Mouse (Mus musculus) intestine, embryonic 16.5 days (tissue): ENCODE data around the gene Uncx. TPM values are rescaled to one million over a fixed set of nuclear protein-coding genes. Genes with fewer than 3 reads are reported as not detected.

ENCODE experiments used
- ATAC-seq: fragments of 200-750 bp; cut with Nextera tagmentation; 2 replicates; pipeline ENCODE4 v1.8.0; 2017; ENCODE audit warnings: moderate TSS enrichment, moderate library complexity
- H3K27ac ChIP-seq: fragments of 300-500 bp; sonication (generic); 2 replicates; pipeline ENCODE4 v1.5.1; 2014; ENCODE audit warnings: mild to moderate bottlenecking, low read length
- H3K27me3 ChIP-seq: fragments of 300-500 bp; sonication (generic); replicated peaks from 2 replicates; pipeline ENCODE4 v1.6.1; 2014; ENCODE audit warnings: low read length, control low read depth, mixed read lengths; ENCODE audit not compliant: control insufficient read depth, insufficient read depth
- H3K36me3 ChIP-seq: fragments of 300-500 bp; sonication (generic); 2 replicates; pipeline ENCODE4 v1.6.1; 2014; ENCODE audit warnings: low read length, control low read depth; ENCODE audit not compliant: control insufficient read depth, insufficient read depth
- H3K4me1 ChIP-seq: fragments of 300-500 bp; sonication (generic); 2 replicates; pipeline ENCODE4 v1.6.1; 2014; ENCODE audit warnings: low read length, control low read depth, mixed read lengths; ENCODE audit not compliant: control insufficient read depth, insufficient read depth
- H3K4me2 ChIP-seq: fragments of 300-500 bp; sonication (generic); 2 replicates; pipeline ENCODE4 v1.6.1; 2014; ENCODE audit warnings: low read depth, low read length, control low read depth
- H3K4me3 ChIP-seq: fragments of 300-500 bp; sonication (generic); 2 replicates; pipeline ENCODE4 v1.5.1; 2014; ENCODE audit warnings: mild to moderate bottlenecking, low read length
- H3K9ac ChIP-seq: fragments of 300-500 bp; sonication (generic); 2 replicates; pipeline ENCODE4 v1.6.1; 2014; ENCODE audit warnings: low read depth, low read length
- H3K9me3 ChIP-seq: fragments of 300-500 bp; sonication (generic); 2 replicates; pipeline ENCODE4 v1.6.1; 2016; ENCODE audit warnings: low read length, control low read depth; ENCODE audit not compliant: control insufficient read depth
- WGBS: fragments of 180-500 bp; shearing (Covaris S2); extraction: QIAGEN DNeasy Blood & Tissue Kit; methylation state at CpG from one replicate; pipeline ENCODE4 v1.1.7; 2014; 5-methylcytosine and 5-hydroxymethylcytosine counted together
- polyA plus RNA-seq: library from polyadenylated mRNA; unstranded; fragments of >200 nt; fragmentation: Nextera tagmentation; extraction: Ambion mirVana; gene quantifications from 2 replicates; pipeline ENCODE4 v1.2.1, GENCODE M21; 2015

Gene Uncx
- not detected in 2 replicates for polyA plus RNA-seq

DNA sequence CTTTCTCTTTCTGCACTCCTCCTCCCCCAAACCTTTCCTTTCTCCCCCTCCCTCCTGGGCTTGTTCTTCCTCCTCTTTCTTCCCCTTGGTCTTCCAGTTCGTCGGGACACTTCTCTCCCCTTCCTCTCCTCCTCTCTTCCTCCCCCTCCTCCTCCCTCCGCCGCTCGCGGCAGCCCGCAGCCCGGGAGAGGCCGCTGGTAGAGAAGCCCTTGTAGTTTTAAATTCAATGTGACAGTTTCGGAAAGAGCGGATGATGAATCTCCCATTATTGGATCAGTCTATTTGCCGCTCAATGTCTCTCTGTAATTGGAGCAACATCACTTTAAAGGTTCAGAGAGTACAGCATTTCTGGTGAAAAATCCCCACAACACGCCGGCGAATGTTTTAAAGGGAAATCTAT, at the start of gene Uncx:
Gene Uncx (plus strand): TSS at position 281 of the 400 bp plus-strand sequence.
- peak within 1 kb of the TSS; percentile 37; the same call in 1 of the 2 replicates for H3K4me2 ChIP-seq
- H3K4me1 ChIP-seq, result peaks cover 9% of the 10 kb centered on the region
- WGBS, result under 1% methylated on average over 15 of the region's 15 CpGs
- H3K9ac ChIP-seq, result no peak within 1 kb of the TSS
- no peaks in the 10 kb centered on the region for H3K36me3 ChIP-seq
- H3K9me3 ChIP-seq, result no peaks in the 10 kb centered on the region
- H3K27ac ChIP-seq, result no peak within 1 kb of the TSS
- H3K4me3 ChIP-seq, result peak within 1 kb of the TSS; percentile 30
- peaks cover 87% of the 10 kb centered on the region for H3K27me3 ChIP-seq
- no peak for ATAC-seq

DNA sequence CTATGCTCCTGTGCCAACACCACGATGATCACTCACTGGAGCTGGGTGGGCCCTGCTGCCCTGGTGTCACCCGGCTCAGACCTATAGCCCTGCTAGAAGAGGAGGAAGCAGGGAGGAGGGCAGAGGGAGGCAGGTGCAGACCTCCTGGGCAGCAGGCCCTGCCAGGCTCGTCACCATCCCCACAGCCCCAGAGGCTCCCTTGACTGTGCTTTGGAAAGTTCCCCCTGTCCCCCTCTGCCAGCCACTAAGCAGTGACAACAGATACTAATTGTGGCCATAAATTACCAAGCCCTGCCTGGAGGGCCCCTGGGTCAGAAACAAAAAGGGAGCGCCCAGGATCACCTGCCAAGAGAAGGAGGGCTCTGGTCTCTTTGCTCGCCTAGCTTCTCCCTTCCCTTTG, 49.6 kb upstream of the Uncx start:
- Histone ChIP-seq H3K27me3 (no peaks in the 10 kb centered on the region; the same call in 1 of the 2 replicates), H3K9ac (peak overlapping the region; percentile 14; the same call in 1 of the 2 replicates), H3K36me3 (no peaks in the 10 kb centered on the region), H3K4me2 (no peak overlapping the region), H3K27ac (no peak overlapping the region), H3K4me1 (no peaks in the 10 kb centered on the region), H3K4me3 (no peak overlapping the region), H3K9me3 (no peaks in the 10 kb centered on the region)
- ATAC-seq, result peak; percentile 44; the same call in 1 of the 2 replicates
- WGBS, result 32% methylated on average over 5 of the region's 5 CpGs

DNA sequence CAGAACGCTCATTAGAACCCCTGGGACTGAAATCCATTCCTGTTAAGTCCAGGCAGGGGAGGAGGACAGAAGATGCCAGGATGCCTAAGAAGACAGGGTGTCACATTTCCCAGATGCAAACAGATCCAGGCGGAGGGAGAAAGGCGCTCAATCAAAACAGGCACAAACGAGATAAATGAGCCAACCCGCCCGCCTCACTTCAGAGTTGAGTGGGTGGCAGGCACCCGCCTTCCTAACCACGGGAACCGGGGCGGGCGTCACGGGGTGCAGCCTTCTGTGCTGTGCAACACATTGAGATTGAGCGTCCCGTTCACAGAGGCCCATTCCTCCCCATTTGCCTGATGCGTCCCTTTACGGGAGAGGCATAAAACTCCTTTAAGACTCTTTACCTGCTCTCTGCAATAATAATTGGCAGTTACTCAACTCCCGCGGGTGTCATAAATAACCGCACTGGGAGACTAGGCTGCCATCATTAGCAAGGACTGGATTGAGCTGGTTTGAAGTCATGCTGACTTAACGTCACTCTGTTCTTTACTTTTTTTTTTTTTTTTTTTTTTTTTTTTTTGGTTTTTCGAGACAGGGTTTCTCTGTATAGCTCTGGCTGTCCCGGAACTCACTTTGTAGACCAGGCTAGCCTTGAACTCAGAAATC, 48.1 kb upstream of the Uncx start:
- no peak overlapping the region for H3K4me2 ChIP-seq
- H3K4me1 ChIP-seq, result no peaks in the 10 kb centered on the region
- no peaks in the 10 kb centered on the region for H3K9me3 ChIP-seq
- 30% methylated on average over 22 of the region's 22 CpGs for WGBS
- ATAC-seq, result peak; percentile 42; the same call in 1 of the 2 replicates
- H3K9ac ChIP-seq, result no peak overlapping the region
- no peak overlapping the region for H3K4me3 ChIP-seq
- H3K36me3 ChIP-seq, result no peaks in the 10 kb centered on the region
- no peak overlapping the region for H3K27ac ChIP-seq
- H3K27me3 ChIP-seq, result no peaks in the 10 kb centered on the region; the same call in 1 of the 2 replicates

DNA sequence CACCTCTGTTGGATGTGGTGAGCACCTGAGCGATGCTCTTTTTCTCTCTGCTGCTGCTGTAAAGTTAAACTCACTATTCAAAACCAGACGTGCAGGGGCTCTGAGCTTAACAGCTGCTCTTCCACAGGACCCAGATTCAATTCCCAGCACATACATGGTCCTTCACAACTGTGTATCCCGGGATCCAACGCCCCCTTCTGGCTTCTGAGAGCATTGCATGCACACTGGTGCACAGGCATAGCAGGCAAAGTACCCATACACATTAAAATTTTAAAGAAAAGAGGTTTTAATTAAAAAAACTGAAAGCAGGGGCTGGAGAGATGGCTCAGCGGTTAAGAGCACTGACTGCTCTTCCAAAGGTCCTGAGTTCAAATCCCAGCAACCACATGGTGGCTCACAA, 46.4 kb upstream of the Uncx start:
- H3K27ac ChIP-seq, result no peak overlapping the region
- H3K4me1 ChIP-seq, result no peaks in the 10 kb centered on the region
- H3K9me3 ChIP-seq, result no peaks in the 10 kb centered on the region
- no peak overlapping the region for H3K4me3 ChIP-seq
- H3K36me3 ChIP-seq, result no peaks in the 10 kb centered on the region
- H3K9ac ChIP-seq, result no peak overlapping the region
- no peak for ATAC-seq
- no peak overlapping the region for H3K4me2 ChIP-seq
- WGBS, result 52% methylated on average over 5 of the region's 5 CpGs
- no peaks in the 10 kb centered on the region; the same call in 1 of the 2 replicates for H3K27me3 ChIP-seq

DNA sequence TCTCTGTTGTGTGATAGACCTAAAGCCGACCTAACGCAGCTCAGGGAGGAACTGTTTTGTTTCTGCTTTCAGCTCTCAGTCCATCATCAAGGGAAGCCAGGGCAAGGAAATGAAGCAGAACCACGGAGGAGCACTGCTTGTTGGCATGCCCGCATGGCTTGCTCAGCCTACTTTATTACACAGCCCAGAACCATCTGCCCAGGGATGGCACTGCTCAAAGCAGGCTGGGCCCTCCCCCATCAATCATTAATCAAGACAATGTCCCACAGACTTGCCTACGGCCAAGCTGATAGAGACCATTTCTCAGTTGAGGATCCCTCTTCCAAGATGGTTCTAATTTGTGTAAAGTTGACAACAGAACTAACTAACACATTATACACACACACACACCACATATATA, 44.5 kb upstream of the Uncx start:
- Histone ChIP-seq H3K9me3 (no peaks in the 10 kb centered on the region), H3K4me3 (no peak overlapping the region), H3K9ac (no peak overlapping the region), H3K4me1 (no peaks in the 10 kb centered on the region), H3K36me3 (no peaks in the 10 kb centered on the region), H3K4me2 (no peak overlapping the region), H3K27ac (no peak overlapping the region), H3K27me3 (no peaks in the 10 kb centered on the region; the same call in 1 of the 2 replicates)
- ATAC-seq, result no peak
- 44% methylated on average over 5 of the region's 5 CpGs for WGBS

DNA sequence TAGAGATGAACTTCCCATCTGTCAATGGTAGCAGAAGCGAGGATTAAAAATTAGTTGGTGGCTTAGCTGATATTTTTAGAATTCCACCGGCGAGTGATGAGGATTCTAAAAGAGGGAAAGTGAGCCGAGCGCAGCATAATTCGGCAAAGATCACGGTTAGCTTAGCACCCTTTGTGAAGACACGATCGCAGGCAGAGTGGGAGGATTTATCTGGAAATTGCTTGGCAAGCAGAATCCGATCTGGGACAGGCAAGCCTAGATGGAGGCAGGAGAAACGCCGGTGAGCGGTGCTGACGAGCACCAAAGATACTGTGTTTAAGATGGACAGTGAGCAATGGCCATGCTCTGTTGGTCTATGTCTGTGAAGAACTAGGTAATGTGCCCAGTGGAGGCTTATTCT, 41.0 kb upstream of the Uncx start:
- no peaks in the 10 kb centered on the region for H3K9me3 ChIP-seq
- H3K9ac ChIP-seq, result no peak overlapping the region
- no peaks in the 10 kb centered on the region for H3K36me3 ChIP-seq
- H3K4me3 ChIP-seq, result no peak overlapping the region
- ATAC-seq, result no peak
- no peak overlapping the region for H3K27ac ChIP-seq
- 83% methylated on average over 14 of the region's 14 CpGs for WGBS
- H3K4me1 ChIP-seq, result no peaks in the 10 kb centered on the region
- no peak overlapping the region for H3K4me2 ChIP-seq
- no peaks in the 10 kb centered on the region; the same call in 1 of the 2 replicates for H3K27me3 ChIP-seq

DNA sequence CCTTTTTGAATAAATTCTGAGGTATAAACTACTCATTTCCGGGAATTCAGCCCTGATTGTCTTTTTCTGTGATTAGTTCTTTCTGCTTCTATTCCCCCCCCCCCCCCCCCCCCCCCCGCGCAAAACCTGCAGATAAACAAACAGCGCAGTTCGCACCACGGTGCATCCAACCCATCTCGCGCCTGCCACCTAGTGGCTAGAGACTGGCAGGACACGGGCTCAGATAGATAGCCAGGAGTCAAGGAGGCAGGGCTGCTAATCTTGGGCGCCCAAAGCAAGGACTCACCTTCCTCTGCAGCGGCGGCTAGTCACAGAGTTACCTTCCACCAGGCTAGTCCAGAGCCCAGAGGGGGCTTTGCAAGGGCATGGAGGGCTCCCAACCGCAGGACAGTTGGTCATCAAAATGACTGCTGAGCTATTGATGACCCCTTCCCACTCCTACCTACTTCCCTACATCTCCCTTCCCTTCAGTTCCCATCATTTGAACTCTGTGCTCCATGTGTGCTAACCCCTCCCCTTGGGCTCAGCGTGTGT, 38.2 kb upstream of the Uncx start:
- 6% methylated on average over 13 of the region's 14 CpGs for WGBS
- no peak overlapping the region for H3K9ac ChIP-seq
- H3K4me3 ChIP-seq, result no peak overlapping the region
- peaks cover 1% of the 10 kb centered on the region; the same call in 1 of the 2 replicates for H3K27me3 ChIP-seq
- peak; percentile 53 for ATAC-seq
- no peaks in the 10 kb centered on the region for H3K9me3 ChIP-seq
- no peak overlapping the region for H3K4me2 ChIP-seq
- no peak overlapping the region for H3K27ac ChIP-seq
- no peaks in the 10 kb centered on the region for H3K36me3 ChIP-seq
- no peaks in the 10 kb centered on the region for H3K4me1 ChIP-seq

DNA sequence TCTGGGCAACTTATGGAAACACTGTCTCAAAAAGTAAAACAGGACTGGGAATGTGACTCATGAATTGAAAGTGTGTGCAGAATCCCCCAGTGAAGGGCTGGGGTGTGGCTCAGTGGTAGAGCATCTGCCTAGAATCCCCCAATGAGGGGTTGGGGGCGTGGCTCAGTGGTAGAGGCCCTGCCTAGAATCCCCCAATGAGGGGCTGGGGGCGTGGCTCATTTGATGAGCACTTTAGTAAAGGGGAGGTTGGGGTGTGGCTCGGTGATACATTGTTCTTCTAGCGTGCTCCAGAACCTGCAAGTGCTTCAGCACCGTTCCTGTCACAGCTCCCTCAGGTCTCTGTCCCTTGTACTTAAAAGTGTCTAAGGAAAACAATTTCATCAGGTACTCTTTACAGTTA, 37.1 kb upstream of the Uncx start:
- Histone ChIP-seq H3K9ac (no peak overlapping the region), H3K36me3 (no peaks in the 10 kb centered on the region), H3K27ac (no peak overlapping the region), H3K4me3 (no peak overlapping the region), H3K9me3 (no peaks in the 10 kb centered on the region), H3K27me3 (peaks cover 10% of the 10 kb centered on the region; the same call in 1 of the 2 replicates), H3K4me1 (no peaks in the 10 kb centered on the region), H3K4me2 (no peak overlapping the region)
- WGBS, result 10% methylated on average over 5 of the region's 5 CpGs
- no peak for ATAC-seq

DNA sequence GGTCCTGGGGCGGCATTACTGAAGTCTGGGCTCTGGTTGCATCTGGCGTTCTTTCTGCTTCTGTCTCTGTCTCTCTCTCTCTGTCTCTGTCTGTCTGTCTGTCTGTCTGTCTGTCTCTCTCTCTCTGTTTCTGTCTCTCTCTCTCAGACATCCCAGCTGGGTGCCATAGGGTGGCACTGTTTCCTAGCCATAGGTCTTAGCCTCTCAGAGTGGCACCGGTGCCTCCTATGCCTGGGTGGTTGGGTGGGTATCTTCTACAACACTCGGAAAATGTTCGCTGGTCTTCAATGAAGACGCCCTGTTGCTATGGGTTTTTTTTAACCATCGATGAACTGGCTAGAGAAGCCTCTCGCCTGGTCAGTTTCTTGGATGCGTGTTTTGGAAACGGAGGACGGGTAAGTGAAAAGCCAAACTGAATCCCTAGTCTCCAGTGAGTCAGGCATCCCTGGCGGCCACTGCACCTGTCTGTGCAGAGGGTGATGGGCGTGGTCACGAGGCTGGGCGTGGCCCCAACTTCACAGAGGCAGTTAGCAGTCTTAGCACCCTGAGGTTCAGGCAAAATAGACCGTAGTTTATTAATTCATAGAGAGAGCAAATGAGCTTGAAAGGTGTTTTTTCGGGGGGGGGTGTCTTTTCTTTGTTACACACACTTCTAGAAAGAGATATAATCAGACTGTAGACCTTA, 32.5 kb upstream of the Uncx start:
- Histone ChIP-seq H3K4me3 (no peak overlapping the region), H3K27ac (no peak overlapping the region), H3K27me3 (peaks cover 10% of the 10 kb centered on the region; the same call in 1 of the 2 replicates), H3K4me1 (no peaks in the 10 kb centered on the region), H3K9ac (no peak overlapping the region), H3K36me3 (no peaks in the 10 kb centered on the region), H3K9me3 (no peaks in the 10 kb centered on the region), H3K4me2 (no peak overlapping the region)
- ATAC-seq, result 0 out of 2 replicates have a peak, but pooled peaks have one; percentile 62
- 17% methylated on average over 17 of the region's 17 CpGs for WGBS
